Mouse (Mus musculus) ovary, postnatal 36 days (tissue): ENCODE data around the gene Gm20834.
"Not testable (repeated sequence)": the region's sequence is repeated elsewhere in the genome, so short reads cannot be mapped to it uniquely, and the experiment has no call there.

ENCODE experiments used
- DNase-seq: peaks from one replicate; pipeline ENCODE4 v3.0.0; 2022; ENCODE audit warnings: low spot score, mixed read lengths

The Gm20834 gene

DNA sequence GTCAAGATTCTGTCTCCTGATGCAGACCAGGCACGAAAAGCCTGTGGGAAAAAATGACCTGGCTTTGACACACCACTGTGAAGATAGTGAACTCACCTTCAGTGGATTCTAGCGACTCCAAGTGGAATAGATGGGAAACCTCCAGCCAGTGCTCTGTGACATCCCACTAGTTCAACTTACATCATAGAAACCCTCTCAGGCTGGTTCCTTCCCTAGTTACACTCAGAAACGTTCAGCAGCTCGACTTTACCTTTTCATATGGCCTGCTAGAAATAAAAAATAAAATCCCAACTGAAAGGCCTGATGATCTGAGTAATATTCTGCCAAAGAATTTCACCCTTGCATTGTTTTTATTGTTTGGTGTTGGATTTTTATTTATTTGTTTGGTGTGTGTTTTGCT is at the start of gene Gm20834:
Gene Gm20834, minus strand, starts transcription at position 101 of the 400 bp plus-strand sequence.
- DNase-seq, result not testable (repeated sequence)
